Mouse (Mus musculus): ENCODE measurements around the gene Ghdc. TPM values are rescaled to one million over a fixed set of nuclear protein-coding genes. Genes with fewer than 3 reads are reported as not detected.
"Not testable (repeated sequence)": the region's sequence is repeated elsewhere in the genome, so short reads cannot be mapped to it uniquely, and the experiment has no call there.

Gene Ghdc
- polyA plus RNA-seq, 1 experiment from 2014 or later = 5.9 TPM

DNA sequence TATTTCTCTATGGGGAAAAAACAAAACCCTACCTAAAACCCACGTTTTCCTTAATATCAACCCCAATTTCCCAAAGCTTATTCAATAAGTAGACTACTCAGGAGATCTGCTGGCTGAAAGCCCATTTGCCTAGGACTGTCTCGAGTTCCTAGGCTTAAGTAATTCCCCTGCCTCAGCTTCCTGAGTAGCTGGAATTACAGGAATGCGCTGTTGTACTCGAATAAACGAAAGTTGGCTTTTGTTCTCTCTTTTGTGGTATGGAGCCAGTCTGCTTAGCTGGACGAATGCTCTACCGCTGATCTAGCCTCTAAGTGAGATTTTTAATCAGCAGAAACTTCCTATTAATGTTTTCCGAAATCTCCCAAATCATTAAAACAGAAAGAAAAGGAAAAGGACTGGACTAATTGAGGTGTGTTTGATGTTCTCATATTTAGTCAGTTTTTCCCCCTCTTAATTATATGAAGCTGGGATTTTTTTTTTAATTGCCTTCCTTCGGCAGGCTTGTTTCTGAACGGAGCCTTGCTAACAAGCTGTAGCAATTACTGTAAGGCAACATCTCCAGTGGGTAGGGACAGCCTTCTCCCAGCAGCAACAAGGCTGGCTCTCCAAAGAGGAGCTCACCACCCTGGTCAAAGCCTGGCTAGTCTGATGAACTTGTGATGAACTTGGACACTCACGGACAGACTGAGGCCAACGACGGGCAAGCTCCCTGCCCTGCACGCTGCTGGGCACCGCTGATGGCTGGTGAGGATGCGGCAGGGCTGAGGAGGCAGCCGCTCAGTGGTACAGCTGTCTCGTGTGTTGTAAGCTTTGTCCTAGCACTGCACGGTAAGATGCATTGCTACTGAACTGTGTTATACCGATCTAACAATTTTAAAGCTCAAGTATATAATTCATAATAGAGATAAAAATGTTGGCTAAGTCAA, 35.9 kb upstream of the Ghdc start:
- H3K9me3 ChIP-seq = no peaks in the 10 kb centered on the region
- 69% methylated on average over 20 of the region's 20 CpGs for WGBS
- no peak for ATAC-seq (ENCODE audit: insufficient number of reproducible peaks, insufficient read depth, low FRiP score, low TSS enrichment)
- H3K4me3 ChIP-seq = no peak overlapping the region
- H3K27ac ChIP-seq = no peak overlapping the region
- no peak overlapping the region for H3K4me2 ChIP-seq (replicated peaks)
- H3K36me3 ChIP-seq = peaks cover 24% of the 10 kb centered on the region
- H3K4me1 ChIP-seq = 0 out of 2 replicates have a peak, but pooled peaks cover 9% of the 10 kb centered on the region
- no peak overlapping the region for H3K9ac ChIP-seq
- H3K27me3 ChIP-seq = no peaks in the 10 kb centered on the region

DNA sequence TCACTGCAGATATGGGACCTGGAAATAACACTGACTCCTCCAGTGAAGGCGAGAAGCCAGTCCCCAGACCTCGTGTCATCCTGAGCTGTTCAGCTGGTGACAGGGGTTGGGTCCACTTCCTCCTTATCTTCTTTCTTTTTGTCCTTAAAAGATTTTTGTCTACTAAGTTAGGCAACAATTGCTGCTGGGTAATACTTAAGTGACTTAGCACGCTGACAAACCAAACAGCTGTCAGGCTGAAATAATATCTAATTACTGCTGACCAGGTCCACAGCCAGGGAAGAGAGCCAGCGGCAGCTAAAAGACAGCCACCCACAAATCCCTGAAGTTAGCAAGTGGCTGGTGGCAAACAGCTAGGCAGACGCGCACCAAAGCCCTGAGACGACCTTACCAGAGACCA, 34.8 kb upstream of the Ghdc start:
- WGBS = 67% methylated on average over 7 of the region's 7 CpGs
- no peak overlapping the region for H3K4me3 ChIP-seq
- H3K27ac ChIP-seq = no peak overlapping the region
- no peak overlapping the region for H3K9ac ChIP-seq
- H3K27me3 ChIP-seq = no peaks in the 10 kb centered on the region
- no peak for ATAC-seq (ENCODE audit: insufficient number of reproducible peaks, insufficient read depth, low FRiP score, low TSS enrichment)
- peaks cover 33% of the 10 kb centered on the region for H3K36me3 ChIP-seq
- H3K4me1 ChIP-seq = 0 out of 2 replicates have a peak, but pooled peaks cover 6% of the 10 kb centered on the region
- no peaks in the 10 kb centered on the region for H3K9me3 ChIP-seq
- H3K4me2 ChIP-seq (replicated peaks) = no peak overlapping the region

DNA sequence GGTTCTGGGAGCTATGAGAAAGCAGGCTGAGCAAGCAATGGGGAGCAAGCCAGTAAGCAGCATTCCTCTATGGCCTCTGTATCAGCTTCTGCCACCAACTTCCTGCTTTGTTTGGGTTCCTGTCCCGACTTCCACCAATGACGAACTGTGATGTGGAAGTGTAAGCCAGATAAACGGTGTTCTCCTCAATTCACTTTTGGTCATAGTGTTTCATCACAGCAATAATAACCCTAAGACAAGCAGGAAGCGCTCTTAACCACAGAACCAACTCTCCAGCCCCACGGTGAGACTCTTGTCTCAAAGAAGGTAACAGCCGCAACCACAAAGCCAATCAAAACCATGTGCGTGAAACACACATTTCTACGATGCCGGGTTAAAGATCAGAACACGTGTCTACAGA, 33.7 kb upstream of the Ghdc start:
- Histone ChIP-seq H3K4me3 (no peak overlapping the region), H3K4me2 (replicated peaks) (no peak overlapping the region), H3K27ac (no peak overlapping the region), H3K9ac (no peak overlapping the region), H3K36me3 (peaks cover 33% of the 10 kb centered on the region), H3K4me1 (0 out of 2 replicates have a peak, but pooled peaks cover 2% of the 10 kb centered on the region), H3K9me3 (no peaks in the 10 kb centered on the region), H3K27me3 (no peaks in the 10 kb centered on the region)
- ATAC-seq (ENCODE audit: insufficient number of reproducible peaks, insufficient read depth, low FRiP score, low TSS enrichment) = no peak
- WGBS = 88% methylated on average over 10 of the region's 10 CpGs

DNA sequence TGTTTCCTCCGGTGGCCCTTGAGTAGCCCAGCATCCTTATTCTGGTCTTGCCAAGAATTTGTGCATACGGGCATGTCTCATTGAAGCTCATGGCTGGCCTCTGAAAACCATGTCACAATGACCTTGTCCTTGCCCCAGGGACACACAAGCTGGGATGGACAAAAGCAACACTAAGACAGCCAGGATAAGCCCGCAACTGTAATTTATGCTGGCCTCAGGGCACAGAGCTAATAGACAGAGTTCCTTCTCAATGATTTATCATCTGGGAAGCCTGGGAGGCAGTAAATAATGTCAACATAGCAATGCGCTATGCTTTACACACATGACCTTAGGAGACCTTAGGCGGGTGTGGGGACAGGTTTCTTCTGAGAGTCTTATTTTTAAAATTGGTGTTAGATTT, 28.7 kb upstream of the Ghdc start:
- Histone ChIP-seq H3K36me3 (peaks cover 41% of the 10 kb centered on the region), H3K27ac (no peak overlapping the region), H3K27me3 (no peaks in the 10 kb centered on the region), H3K9ac (no peak overlapping the region), H3K4me2 (replicated peaks) (no peak overlapping the region), H3K9me3 (no peaks in the 10 kb centered on the region), H3K4me3 (no peak overlapping the region), H3K4me1 (no peaks in the 10 kb centered on the region)
- 80% methylated on average over 5 of the region's 5 CpGs for WGBS
- no peak for ATAC-seq (ENCODE audit: insufficient number of reproducible peaks, insufficient read depth, low FRiP score, low TSS enrichment)

DNA sequence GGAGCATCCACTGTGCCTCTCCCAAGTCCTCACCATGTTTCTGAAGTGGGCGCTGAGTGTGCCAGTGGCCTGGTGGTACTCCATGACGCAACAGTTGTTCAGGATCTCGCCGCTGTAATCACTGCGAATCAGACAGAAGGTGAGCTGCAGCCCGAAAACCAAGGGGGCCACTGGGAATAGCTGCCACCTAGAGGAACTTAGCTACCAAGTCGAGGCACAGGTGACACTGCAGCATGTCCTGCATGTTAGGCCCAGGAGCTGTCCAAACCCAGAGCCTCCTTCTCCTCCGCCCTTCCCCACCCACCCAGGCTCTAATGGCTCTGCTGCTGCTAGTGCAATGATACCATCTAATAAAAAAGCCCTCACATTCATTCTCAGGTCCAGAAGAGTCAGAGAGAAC, 25.8 kb upstream of the Ghdc start:
- WGBS = 66% methylated on average over 8 of the region's 8 CpGs

DNA sequence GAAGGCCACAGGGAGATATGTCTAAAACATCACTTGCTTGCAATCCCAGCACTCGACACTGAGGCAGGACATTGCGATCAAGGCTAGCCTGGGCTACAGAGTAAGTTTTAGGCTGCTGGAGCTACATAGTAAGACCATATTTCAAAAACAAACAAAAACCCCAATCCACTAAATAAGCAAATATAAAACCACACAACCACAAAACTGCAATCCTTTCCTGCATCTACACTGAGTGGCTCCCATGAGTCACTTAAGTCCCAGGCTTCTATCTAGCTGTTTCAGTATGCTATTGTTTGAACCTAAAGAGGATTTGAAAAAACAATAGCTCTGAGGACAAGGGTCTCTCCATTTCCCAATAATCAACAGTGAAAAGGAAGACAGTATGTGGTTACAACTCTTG, 24.6 kb upstream of the Ghdc start:
- H3K4me2 ChIP-seq (replicated peaks) = no peak overlapping the region
- H3K9ac ChIP-seq = no peak overlapping the region
- H3K36me3 ChIP-seq = peaks cover 15% of the 10 kb centered on the region
- H3K9me3 ChIP-seq = no peaks in the 10 kb centered on the region
- no peak for ATAC-seq (ENCODE audit: insufficient number of reproducible peaks, insufficient read depth, low FRiP score, low TSS enrichment)
- no peaks in the 10 kb centered on the region for H3K4me1 ChIP-seq
- H3K27me3 ChIP-seq = no peaks in the 10 kb centered on the region
- H3K27ac ChIP-seq = no peak overlapping the region
- 81% methylated on average over 2 of the region's 2 CpGs for whole genome bisulfite sequencing
- no peak overlapping the region for H3K4me3 ChIP-seq

More for the DNA sequence above, 25.8 kb upstream of the Ghdc start:
- H3K27ac ChIP-seq = no peak overlapping the region
- H3K4me3 ChIP-seq = no peak overlapping the region
- H3K27me3 ChIP-seq = no peaks in the 10 kb centered on the region
- no peak for ATAC-seq (ENCODE audit: insufficient number of reproducible peaks, insufficient read depth, low FRiP score, low TSS enrichment)
- H3K36me3 ChIP-seq = peaks cover 22% of the 10 kb centered on the region
- no peaks in the 10 kb centered on the region for H3K9me3 ChIP-seq
- no peaks in the 10 kb centered on the region for H3K4me1 ChIP-seq
- H3K9ac ChIP-seq = no peak overlapping the region
- H3K4me2 ChIP-seq (replicated peaks) = no peak overlapping the region

DNA sequence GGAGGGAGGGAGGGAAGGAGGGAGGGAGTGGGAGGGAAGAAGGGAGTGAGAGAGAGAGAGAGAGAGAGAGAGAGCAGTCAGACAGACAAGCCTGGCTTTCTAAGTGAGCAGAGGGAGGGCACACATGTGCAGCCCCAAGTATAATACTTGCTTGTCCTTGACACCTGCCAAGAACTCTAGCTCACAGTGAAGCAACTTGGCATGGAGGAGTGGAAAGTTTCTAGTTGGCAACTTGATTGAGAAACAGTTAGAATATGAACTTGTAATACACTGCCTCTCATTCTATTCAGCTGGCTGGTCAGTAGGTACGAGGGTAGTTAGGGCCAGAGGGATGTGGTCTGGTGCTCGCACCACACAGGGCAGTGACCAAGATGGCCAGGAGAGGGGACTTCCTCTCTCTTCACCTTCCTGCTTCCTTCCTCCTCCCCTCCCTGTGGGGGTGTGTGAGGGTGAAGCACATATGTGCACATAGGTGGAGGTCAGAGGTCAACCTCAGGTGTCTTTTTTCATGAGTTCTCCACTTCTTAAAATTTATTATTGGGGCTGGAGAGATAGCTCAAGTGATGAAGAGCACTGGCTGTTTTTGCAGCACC, 20.8 kb upstream of the Ghdc start:
- peaks cover 17% of the 10 kb centered on the region; the same call in 1 of the 2 replicates for H3K4me1 ChIP-seq
- H3K4me2 ChIP-seq (replicated peaks) = no peak overlapping the region
- H3K27me3 ChIP-seq = no peaks in the 10 kb centered on the region
- H3K9ac ChIP-seq = no peak overlapping the region
- no peak overlapping the region for H3K27ac ChIP-seq
- no peaks in the 10 kb centered on the region for H3K9me3 ChIP-seq
- peaks cover 12% of the 10 kb centered on the region for H3K36me3 ChIP-seq
- WGBS = 84% methylated on average over 2 of the region's 2 CpGs
- H3K4me3 ChIP-seq = no peak overlapping the region
- no peak for ATAC-seq (ENCODE audit: insufficient number of reproducible peaks, insufficient read depth, low FRiP score, low TSS enrichment)

DNA sequence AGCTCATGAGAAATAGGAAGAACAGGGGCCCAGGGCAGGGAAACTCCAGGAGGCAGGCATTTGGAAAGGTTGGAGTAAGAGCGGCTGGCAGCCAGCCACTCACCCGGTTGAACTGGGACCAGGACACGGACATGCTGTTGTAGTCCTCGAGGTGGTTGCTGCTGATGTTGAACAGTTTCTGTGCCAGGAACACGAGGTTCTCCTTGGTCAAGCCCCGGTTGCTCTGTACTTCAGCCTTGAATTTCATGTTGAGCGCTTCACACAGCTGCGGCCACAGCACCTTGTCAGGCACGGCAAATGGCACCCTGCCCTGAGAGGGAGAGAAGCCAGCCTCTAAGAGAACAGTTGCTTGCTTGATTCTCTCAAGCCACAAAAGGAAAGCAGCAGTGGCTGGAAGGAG, 19.9 kb upstream of the Ghdc start:
- 84% methylated on average over 9 of the region's 9 CpGs for WGBS

DNA sequence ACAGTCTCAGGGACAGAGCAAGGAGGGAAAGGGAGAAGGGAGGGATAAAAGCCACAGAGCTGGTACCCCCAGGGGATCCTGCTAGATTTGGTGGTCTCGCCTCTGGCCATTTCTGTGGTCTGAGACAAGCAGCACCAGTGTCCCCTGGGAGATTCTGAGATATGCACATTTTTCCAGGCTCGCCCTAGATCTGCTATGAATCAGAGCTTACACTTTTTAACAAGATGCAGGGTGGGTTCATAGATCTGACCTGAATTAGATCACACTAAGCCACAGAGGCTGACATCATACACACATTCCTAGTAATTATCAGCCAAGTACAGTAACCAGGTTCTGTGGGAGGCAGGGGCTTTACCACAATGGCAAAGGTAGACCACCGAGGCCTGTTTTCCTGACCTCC, 18.9 kb upstream of the Ghdc start:
- H3K36me3 ChIP-seq = peaks cover 8% of the 10 kb centered on the region; the same call in 1 of the 2 replicates
- WGBS = 59% methylated on average over 3 of the region's 3 CpGs
- ATAC-seq (ENCODE audit: insufficient number of reproducible peaks, insufficient read depth, low FRiP score, low TSS enrichment) = no peak

More for the DNA sequence above, 19.9 kb upstream of the Ghdc start:
- H3K9me3 ChIP-seq; H3K4me3 ChIP-seq; H3K4me2 ChIP-seq (replicated peaks); H3K9ac ChIP-seq; ATAC-seq (ENCODE audit: insufficient number of reproducible peaks, insufficient read depth, low FRiP score, low TSS enrichment); H3K27me3 ChIP-seq; H3K36me3 ChIP-seq: not testable (repeated sequence)
- peaks cover 20% of the 10 kb centered on the region; the same call in 1 of the 2 replicates for H3K4me1 ChIP-seq
- peak overlapping the region; percentile 32 for H3K27ac ChIP-seq

DNA sequence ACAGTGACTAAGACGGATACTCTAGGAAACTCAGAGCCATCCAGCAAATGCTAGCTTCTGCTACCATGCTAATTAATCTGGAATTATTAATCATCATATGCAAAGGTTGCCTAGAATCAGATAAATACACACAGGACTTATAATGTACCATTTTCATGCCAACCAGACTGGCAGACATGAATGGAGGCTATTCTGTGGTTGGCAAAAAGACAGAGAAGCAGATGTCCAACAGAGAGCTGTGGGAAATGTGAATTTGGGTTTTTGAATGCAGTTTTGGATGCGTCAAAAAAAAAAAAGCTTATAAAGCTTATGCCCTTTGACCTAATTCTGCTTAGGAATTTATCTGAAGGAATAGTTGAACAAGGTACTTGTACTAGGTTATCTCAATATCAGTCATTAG, 15.0 kb upstream of the Ghdc start:
- 92% methylated on average over 2 of the region's 2 CpGs for WGBS
- Histone ChIP-seq H3K27ac (no peak overlapping the region), H3K4me2 (replicated peaks) (no peak overlapping the region), H3K9ac (no peak overlapping the region), H3K36me3 (peaks cover 27% of the 10 kb centered on the region), H3K4me1 (peaks cover 20% of the 10 kb centered on the region; the same call in 1 of the 2 replicates), H3K27me3 (no peaks in the 10 kb centered on the region), H3K9me3 (no peaks in the 10 kb centered on the region), H3K4me3 (no peak overlapping the region)
- ATAC-seq (ENCODE audit: insufficient number of reproducible peaks, insufficient read depth, low FRiP score, low TSS enrichment) = no peak

More for the DNA sequence above, 18.9 kb upstream of the Ghdc start:
- Histone ChIP-seq H3K27ac (peak overlapping the region; percentile 32; the same call in 1 of the 2 replicates), H3K4me3 (no peak overlapping the region), H3K4me2 (replicated peaks) (no peak overlapping the region), H3K4me1 (peaks cover 20% of the 10 kb centered on the region; the same call in 1 of the 2 replicates), H3K9ac (no peak overlapping the region), H3K27me3 (no peaks in the 10 kb centered on the region), H3K9me3 (no peaks in the 10 kb centered on the region)

DNA sequence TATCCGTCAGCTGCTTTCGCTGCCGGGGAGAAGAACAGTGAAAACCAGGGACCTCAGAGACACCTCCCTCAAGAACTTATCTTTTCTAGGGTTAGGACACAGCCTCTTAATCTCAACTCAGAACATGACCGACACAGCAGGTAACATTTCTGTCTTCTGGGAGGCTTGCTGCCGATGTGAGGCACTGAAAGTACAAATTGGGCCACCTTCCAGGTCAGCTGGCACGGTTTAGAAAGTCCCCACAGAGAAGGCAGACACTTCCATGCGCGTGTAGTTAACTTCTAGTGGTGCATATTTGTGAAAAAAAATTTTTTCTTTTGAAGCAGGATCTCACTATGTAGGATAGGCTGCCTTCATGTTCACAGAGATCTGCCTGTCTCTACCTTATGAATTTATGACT, 13.5 kb upstream of the Ghdc start:
- 88% methylated on average over 8 of the region's 8 CpGs for WGBS
- no peak overlapping the region for H3K4me3 ChIP-seq
- H3K9ac ChIP-seq = no peak overlapping the region
- no peaks in the 10 kb centered on the region for H3K27me3 ChIP-seq
- peaks cover 15% of the 10 kb centered on the region; the same call in 1 of the 2 replicates for H3K4me1 ChIP-seq
- no peaks in the 10 kb centered on the region for H3K9me3 ChIP-seq
- peaks cover 27% of the 10 kb centered on the region for H3K36me3 ChIP-seq
- H3K4me2 ChIP-seq (replicated peaks) = no peak overlapping the region
- no peak overlapping the region for H3K27ac ChIP-seq
- no peak for ATAC-seq (ENCODE audit: insufficient number of reproducible peaks, insufficient read depth, low FRiP score, low TSS enrichment)

DNA sequence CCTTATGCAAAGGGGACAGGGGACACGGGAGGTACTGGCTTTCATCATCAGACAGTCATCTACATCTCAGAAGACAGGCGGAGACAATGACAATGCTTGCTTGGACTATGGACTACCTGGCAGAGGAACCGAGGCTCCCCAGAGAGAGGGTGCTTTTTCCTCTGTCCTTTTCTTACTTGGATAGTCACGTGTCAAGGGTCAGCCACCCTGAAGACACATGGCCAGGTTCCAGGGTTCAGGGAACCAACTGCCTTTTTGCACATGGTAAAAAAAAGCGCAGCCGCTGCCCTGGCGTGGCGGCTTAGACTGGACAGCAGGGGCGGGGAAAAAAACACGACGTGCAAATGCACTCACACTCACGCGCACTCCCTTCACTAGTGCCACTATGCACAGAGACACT, 11.8 kb upstream of the Ghdc start:
- WGBS = 87% methylated on average over 13 of the region's 13 CpGs
- H3K27me3 ChIP-seq = no peaks in the 10 kb centered on the region
- peaks cover 24% of the 10 kb centered on the region for H3K36me3 ChIP-seq
- H3K27ac ChIP-seq = no peak overlapping the region
- H3K9me3 ChIP-seq = no peaks in the 10 kb centered on the region
- H3K4me2 ChIP-seq (replicated peaks) = no peak overlapping the region
- H3K9ac ChIP-seq = no peak overlapping the region
- ATAC-seq (ENCODE audit: insufficient number of reproducible peaks, insufficient read depth, low FRiP score, low TSS enrichment) = no peak
- H3K4me1 ChIP-seq = peaks cover 10% of the 10 kb centered on the region; the same call in 1 of the 2 replicates
- no peak overlapping the region for H3K4me3 ChIP-seq
